Mouse (Mus musculus) testis, adult 10 weeks (tissue): ENCODE measurements around the gene Adamts5. TPM values are rescaled to one million over a fixed set of nuclear protein-coding genes. Genes with fewer than 3 reads are reported as not detected.

ENCODE experiments used
- polyA plus RNA-seq: library from polyadenylated mRNA; stranded (reverse); fragments of 350-450 nt; fragmentation: Illumina TruSeq; extraction: RNeasy Lipid Tissue Mini Kit (QIAGEN cat#74804); gene quantifications from one replicate; pipeline ENCODE4 v1.2.3, GENCODE M21; 2014; ENCODE audit warnings: low read depth, low replicate concordance

Gene Adamts5
- polyA plus RNA-seq = 3.6 TPM

GRCm38 (mm10) chr16:85901581-85901910 lies at the start of gene Adamts5:
Adamts5 (minus strand) TSS chr16:85901828.

Other genes with a start within 250 kb of the Adamts5 start
- 0.66 TPM for gene Adamts1, start 98.7 kb downstream of the Adamts5 start, polyA plus RNA-seq